ENCODE assay signal across 31 mouse cellular contexts in genomic region chr14:47553380-47553779, GRCm38 (mm10). TPM values are rescaled to one million over a fixed set of nuclear protein-coding genes. Genes with fewer than 3 reads are reported as not detected.
DNase-seq lines count a peak whose midpoint lies in the region; ATAC-seq and TF ChIP-seq lines count a peak whose summit lies in the region.
"Had no signal": no experiment of that assay in that cellular context is flagged by ENCODE, and none has a peak within 500 bp of the region (broad histone marks: within the 10 kb centered on the region; RNA-seq: fewer than 3 reads in every experiment).

No protein-coding gene starts in this region.

- intact Hi-C loops in heart, adult 2 months (cut with DNase I) = no loop called here

- no peak overlapping the region for H3K4me3 ChIP-seq in heart, adult 2 months
- H3K4me3 ChIP-seq in liver, embryonic 14.5 days (ENCODE audit: insufficient read depth in 1 of 2, low read depth in 2 of 2, low read length in 2 of 2) = no peak overlapping the region
- no peak overlapping the region for H3K4me3 ChIP-seq in E14TG2a.4 (replicated peaks; ENCODE audit: low read length)
- H3K4me3 ChIP-seq in forebrain, postnatal 0 days (ENCODE audit: low read depth, low read length) = no peak overlapping the region
- H3K4me3 ChIP-seq in heart, embryonic 11.5 days (ENCODE audit: low read depth, low read length) = no peak overlapping the region
- H3K4me3 ChIP-seq: embryonic facial prominence, embryonic 10.5 days; embryonic facial prominence, embryonic 15.5 days; forebrain, embryonic 12.5 days; heart, embryonic 10.5 days; hindbrain, embryonic 13.5 days; midbrain, embryonic 15.5 days; myocyte; neural tube, embryonic 12.5 days had no signal

- no peaks in the 10 kb centered on the region for H3K9me3 ChIP-seq in liver, embryonic 14.5 days (ENCODE audit: control insufficient read depth, low read length)
- no peaks in the 10 kb centered on the region for H3K9me3 ChIP-seq in E14TG2a.4 (ENCODE audit: low read length)
- no peaks in the 10 kb centered on the region for H3K9me3 ChIP-seq in forebrain, postnatal 0 days (ENCODE audit: low read length)
- H3K9me3 ChIP-seq in heart, embryonic 11.5 days (replicated peaks; ENCODE audit: control insufficient read depth, low read length) = no peaks in the 10 kb centered on the region
- H3K9me3 ChIP-seq: embryonic facial prominence, embryonic 10.5 days; embryonic facial prominence, embryonic 15.5 days; forebrain, embryonic 12.5 days; G1E; heart, embryonic 10.5 days; hindbrain, embryonic 13.5 days; midbrain, embryonic 15.5 days; neural tube, embryonic 12.5 days had no signal

- WGBS in heart, adult 2 months = 96% methylated on average over 2 of the region's 2 CpGs
- 75% methylated on average over 2 of the region's 2 CpGs for WGBS in liver, embryonic 14.5 days (ENCODE audit: insufficient replicate concordance)
- WGBS in forebrain, postnatal 0 days = 90% methylated on average over 2 of the region's 2 CpGs
- WGBS in heart, embryonic 11.5 days (ENCODE audit: insufficient replicate concordance) = 83% methylated on average over 2 of the region's 2 CpGs

- no peak for DNase-seq in heart, adult 2 months
- no peak for DNase-seq in heart, adult 11 months
- DNase-seq in liver, embryonic 14.5 days (ENCODE audit: low read depth in 3 of 3, low spot score in 3 of 3) = no peak
- no peak for DNase-seq in liver
- DNase-seq in R1 (ENCODE audit: low read depth, low spot score) = peak; percentile 53
- DNase-seq in forebrain, postnatal 0 days = no peak
- DNase-seq: adrenal gland, adult 2 months; cerebellum, adult 2 months; cerebellum, postnatal 25 days; gastrocnemius, postnatal 10 days; heart, postnatal 4 days; kidney, adult 11 months; kidney, postnatal 36 days; layer of hippocampus, postnatal 36 days; lung, adult 18-20 months; lung, postnatal 10 days; right cerebral cortex, postnatal 4 days; thymus, adult 2 months; thymus, postnatal 4 days had no signal

- no peaks in the 10 kb centered on the region for H3K4me1 ChIP-seq in heart, adult 2 months (ENCODE audit: control insufficient read depth, insufficient read depth, low read length)
- H3K4me1 ChIP-seq in liver, embryonic 14.5 days (replicated peaks; ENCODE audit: control insufficient read depth in 2 of 2, insufficient read depth in 2 of 2, low read length in 1 of 2) = no peaks in the 10 kb centered on the region
- peaks cover 31% of the 10 kb centered on the region for H3K4me1 ChIP-seq in E14TG2a.4 (replicated peaks; ENCODE audit: low read depth, low read length)
- no peaks in the 10 kb centered on the region for H3K4me1 ChIP-seq in forebrain, postnatal 0 days (ENCODE audit: insufficient read depth)
- H3K4me1 ChIP-seq in heart, embryonic 11.5 days (ENCODE audit: control insufficient read depth, insufficient read depth, low read length) = no peaks in the 10 kb centered on the region
- H3K4me1 ChIP-seq: embryonic facial prominence, embryonic 10.5 days; embryonic facial prominence, embryonic 15.5 days; forebrain, embryonic 12.5 days; heart, embryonic 10.5 days; hindbrain, embryonic 13.5 days; midbrain, embryonic 15.5 days; neural tube, embryonic 12.5 days had no signal

- H3K79me2 ChIP-seq in heart, adult 2 months (replicated peaks; ENCODE audit: control insufficient read depth, insufficient read depth, low read length) = no peaks in the 10 kb centered on the region; the same call in 1 of the 2 replicates

- TF ChIP-seq EP300 in heart, adult 2 months (IDR thresholded peaks at IDR 0.05; ENCODE audit: insufficient read depth, low read depth, low read length) = no peak
- TF ChIP-seq EP300 in liver, embryonic 14.5 days (IDR thresholded peaks at IDR 0.05; ENCODE audit: low read depth) = no peak

- no peaks in the 10 kb centered on the region; the same call in 1 of the 2 replicates for H3K36me3 ChIP-seq in heart, adult 2 months (ENCODE audit: control insufficient read depth, insufficient read depth, low read length)
- no peaks in the 10 kb centered on the region; the same call in 1 of the 2 replicates for H3K36me3 ChIP-seq in liver, embryonic 14.5 days (replicated peaks; ENCODE audit: control insufficient read depth, insufficient read depth, low read depth)
- peaks cover 97% of the 10 kb centered on the region for H3K36me3 ChIP-seq in E14TG2a.4 (ENCODE audit: insufficient read depth, low read length)
- peaks cover 63% of the 10 kb centered on the region for H3K36me3 ChIP-seq in forebrain, postnatal 0 days (ENCODE audit: insufficient read depth)
- 0 out of 2 replicates have a peak, but pooled peaks cover 2% of the 10 kb centered on the region for H3K36me3 ChIP-seq in heart, embryonic 11.5 days (ENCODE audit: control insufficient read depth, insufficient read depth, low read length)

- no peak overlapping the region for H3K4me2 ChIP-seq in liver, embryonic 14.5 days (ENCODE audit: low read depth)
- H3K4me2 ChIP-seq in forebrain, postnatal 0 days (ENCODE audit: low read depth) = no peak overlapping the region
- no peak overlapping the region for H3K4me2 ChIP-seq in heart, embryonic 11.5 days
- H3K4me2 ChIP-seq: embryonic facial prominence, embryonic 15.5 days; forebrain, embryonic 12.5 days; hindbrain, embryonic 13.5 days; midbrain, embryonic 15.5 days; neural tube, embryonic 12.5 days had no signal

- no peak overlapping the region for H3K9ac ChIP-seq in heart, adult 2 months (ENCODE audit: low read depth, low read length)
- no peak overlapping the region for H3K9ac ChIP-seq in liver, embryonic 14.5 days (replicated peaks)
- H3K9ac ChIP-seq in forebrain, postnatal 0 days = no peak overlapping the region
- no peak overlapping the region for H3K9ac ChIP-seq in heart, embryonic 11.5 days (ENCODE audit: low read depth, low read length)
- H3K9ac ChIP-seq: embryonic facial prominence, embryonic 15.5 days; forebrain, embryonic 12.5 days; hindbrain, embryonic 13.5 days; midbrain, embryonic 15.5 days; neural tube, embryonic 12.5 days had no signal

- ATAC-seq in liver, embryonic 14.5 days (ENCODE audit: insufficient read depth) = no peak
- no peak for ATAC-seq in forebrain, postnatal 0 days
- no peak for ATAC-seq in heart, embryonic 11.5 days (replicated peaks; ENCODE audit: insufficient number of reproducible peaks, low FRiP score, low TSS enrichment)
- ATAC-seq: midbrain, embryonic 15.5 days; Patski had no signal

- H3K27me3 ChIP-seq in heart, adult 2 months (ENCODE audit: control insufficient read depth, insufficient read depth, low read length) = no peaks in the 10 kb centered on the region
- no peaks in the 10 kb centered on the region for H3K27me3 ChIP-seq in liver, embryonic 14.5 days (ENCODE audit: control insufficient read depth, insufficient read depth, low read length)
- H3K27me3 ChIP-seq in E14TG2a.4 (ENCODE audit: insufficient read depth, low read length) = no peaks in the 10 kb centered on the region
- H3K27me3 ChIP-seq in forebrain, postnatal 0 days (ENCODE audit: insufficient read depth, low read length) = no peaks in the 10 kb centered on the region
- no peaks in the 10 kb centered on the region for H3K27me3 ChIP-seq in heart, embryonic 11.5 days (ENCODE audit: control insufficient read depth, insufficient read depth, low read length)
- H3K27me3 ChIP-seq: embryonic facial prominence, embryonic 15.5 days; forebrain, embryonic 12.5 days; hindbrain, embryonic 13.5 days; midbrain, embryonic 15.5 days; neural tube, embryonic 12.5 days; Patski had no signal

- H3K27ac ChIP-seq in heart, adult 2 months = no peak overlapping the region
- no peak overlapping the region for H3K27ac ChIP-seq in liver, embryonic 14.5 days
- no peak overlapping the region for H3K27ac ChIP-seq in forebrain, postnatal 0 days (ENCODE audit: low read depth, low read length)
- no peak overlapping the region for H3K27ac ChIP-seq in heart, embryonic 11.5 days (ENCODE audit: low read depth, low read length)
- H3K27ac ChIP-seq: embryonic facial prominence, embryonic 10.5 days; embryonic facial prominence, embryonic 15.5 days; forebrain, embryonic 12.5 days; heart, embryonic 10.5 days; hindbrain, embryonic 13.5 days; midbrain, embryonic 15.5 days; neural tube, embryonic 12.5 days had no signal

- TF ChIP-seq CTCF in heart, adult 2 months (IDR thresholded peaks at IDR 0.05) = peak; percentile 23; the same call in 1 of the 2 replicates
- TF ChIP-seq CTCF in liver, embryonic 14.5 days (IDR thresholded peaks at IDR 0.05; ENCODE audit: low read depth) = peak; percentile 58
- peak; percentile 14; the same call in 1 of the 2 replicates for TF ChIP-seq CTCF in E14TG2a.4 (conservative IDR thresholded peaks at IDR 0.05; ENCODE audit: low read length)
- TF ChIP-seq CTCF in forebrain, postnatal 0 days (IDR thresholded peaks at IDR 0.05; ENCODE audit: low read depth) = no peak

- no peak for TF ChIP-seq POLR2A in heart, adult 2 months (IDR thresholded peaks at IDR 0.05; ENCODE audit: insufficient read depth, low read depth, low read length)

RNA-seq across cellular contexts. Expression of gene Atg14, which starts 17.1 kb away (rescaled TPM):
- 10 to 100 TPM in 1 of 2 experiments, 1 to 10 TPM in 1; 7.9 to 11.6 TPM for total RNA-seq in heart, adult 2 months (2021)
- polyA plus RNA-seq in heart, adult 2 months (2012; rRNA removed) = 6.4 and 8.6 TPM in 2 replicates
- polyA plus RNA-seq in liver, embryonic 14.5 days (2012; rRNA removed) = 3.0 and 3.7 TPM in 2 replicates
- 5.9 and 6.1 TPM in 2 replicates for polyA plus RNA-seq in liver, embryonic 14.5 days (2014; fragmentation: Nextera tagmentation; extraction: Ambion mirVana)
- 8.1 and 10.1 TPM in 2 replicates for total RNA-seq in forebrain, postnatal 0 days (2014; rRNA removed)
- polyA plus RNA-seq in forebrain, postnatal 0 days (2015; fragmentation: Nextera tagmentation; extraction: Ambion mirVana) = 22.0 and 31.7 TPM in 2 replicates
- polyA plus RNA-seq in heart, embryonic 11.5 days (2014; fragmentation: Nextera tagmentation; extraction: Ambion mirVana) = 9.6 and 10.1 TPM in 2 replicates
